Mouse (Mus musculus) left cerebral cortex, adult 9 months (tissue): ENCODE results near the gene Bptf.
"Not testable (repeated sequence)": the region's sequence is repeated elsewhere in the genome, so short reads cannot be mapped to it uniquely, and the experiment has no call there.

ENCODE experiments used
- DNase-seq, 2 experiments: peaks; one replicate each; pipeline ENCODE4 v3.0.0; 2022; ENCODE audit warnings: low spot score in 2 of 2

The Bptf gene

GRCm38 (mm10) chr11:107054870-107055269 is 77.1 kb downstream of the Bptf start:
- DNase-seq = no peak

- no peak for DNase-seq
These were observed 84.9 kb downstream of the Bptf start for GRCm38 (mm10) chr11:107046766-107047620.

GRCm38 (mm10) chr11:107045546-107045945 is 86.4 kb downstream of the Bptf start:
- DNase-seq = no peak

GRCm38 (mm10) chr11:107044321-107044720 is 87.6 kb downstream of the Bptf start:
- DNase-seq = peak in 1 of 2 experiments; percentile 68

- no peak for DNase-seq
These were observed 88.6 kb downstream of the Bptf start for GRCm38 (mm10) chr11:107043361-107043760.

GRCm38 (mm10) chr11:107041396-107041795 is 90.5 kb downstream of the Bptf start:
- DNase-seq = no peak

- DNase-seq = no peak
These were observed 92.5 kb downstream of the Bptf start for GRCm38 (mm10) chr11:107039417-107039816.

- DNase-seq = no peak
These were observed 97.7 kb downstream of the Bptf start for GRCm38 (mm10) chr11:107034085-107034810.

- DNase-seq = no peak
These were observed 100.3 kb downstream of the Bptf start for GRCm38 (mm10) chr11:107031635-107032034.

GRCm38 (mm10) chr11:107029536-107029935 is 102.4 kb downstream of the Bptf start:
- DNase-seq = no peak

- DNase-seq = no peak
These were observed 103.2 kb downstream of the Bptf start for GRCm38 (mm10) chr11:107028754-107029153.

- peak in 1 of 2 experiments; percentile 82 for DNase-seq
These were observed 103.7 kb downstream of the Bptf start for GRCm38 (mm10) chr11:107028275-107028618.

- peak in 1 of 2 experiments; percentile 71 for DNase-seq
These were observed 104.3 kb downstream of the Bptf start for GRCm38 (mm10) chr11:107027431-107028274.

GRCm38 (mm10) chr11:107026554-107027430 is 105.1 kb downstream of the Bptf start:
- no peak for DNase-seq

GRCm38 (mm10) chr11:107025411-107026321 is 106.3 kb downstream of the Bptf start, which contains the start of gene 1810010H24Rik:
Gene 1810010H24Rik (plus strand): TSS chr11:107025681.
- no peak for DNase-seq

GRCm38 (mm10) chr11:107024406-107024805 is 107.5 kb downstream of the Bptf start:
- no peak for DNase-seq

GRCm38 (mm10) chr11:107022050-107022683 is 109.8 kb downstream of the Bptf start:
- DNase-seq = no peak

- DNase-seq = not testable (repeated sequence)
These were observed 112.2 kb downstream of the Bptf start for GRCm38 (mm10) chr11:107019722-107020121.

GRCm38 (mm10) chr11:107019318-107019717 is 112.6 kb downstream of the Bptf start:
- no peak for DNase-seq
